Mouse (Mus musculus): ENCODE measurements at regions not wholly inside any gene's neighbourhood (a gene's known extent, or its start where the extent isn't known, plus 50 kb on each side); places are given as distances from the start of the nearest gene placed in this dataset.

- no peak overlapping the region for H3K4me2 ChIP-seq (ENCODE audit: low read depth, low read length)
- H3K36me3 ChIP-seq (replicated peaks; ENCODE audit: insufficient read depth, low read length), result no peaks in the 10 kb centered on the region
- H3K27me3 ChIP-seq (ENCODE audit: insufficient read depth, low read length), result no peaks in the 10 kb centered on the region
- H3K27ac ChIP-seq (ENCODE audit: low read depth), result no peak overlapping the region
- H3K4me1 ChIP-seq (ENCODE audit: insufficient read depth), result no peaks in the 10 kb centered on the region
- no peak overlapping the region for H3K9ac ChIP-seq (replicated peaks)
- 53% methylated on average over 7 of the region's 7 CpGs for WGBS (ENCODE audit: insufficient replicate concordance)
- ATAC-seq (no peak), DNase-seq (no peak)
- no peak overlapping the region for H3K4me3 ChIP-seq (ENCODE audit: low read depth, low read length)
- no peaks in the 10 kb centered on the region for H3K9me3 ChIP-seq (ENCODE audit: low read length)
- TF ChIP-seq CTCF (IDR thresholded peaks at IDR 0.05; ENCODE audit: low read depth) (no peak), EP300 (IDR thresholded peaks at IDR 0.05; ENCODE audit: low read depth) (no peak)
Observed at GRCm38 (mm10) chr10:70713306-70713705, 57.5 kb upstream of the Phyhipl start.

- ATAC-seq, result no peak
- WGBS (ENCODE audit: insufficient replicate concordance), result 57% methylated on average over 3 of the region's 3 CpGs
- Histone ChIP-seq H3K4me2 (ENCODE audit: low read depth, low read length) (no peak overlapping the region), H3K4me3 (ENCODE audit: low read depth, low read length) (no peak overlapping the region), H3K4me1 (ENCODE audit: insufficient read depth) (no peaks in the 10 kb centered on the region), H3K36me3 (replicated peaks; ENCODE audit: insufficient read depth, low read length) (no peaks in the 10 kb centered on the region), H3K9ac (replicated peaks) (no peak overlapping the region), H3K9me3 (ENCODE audit: low read length) (no peaks in the 10 kb centered on the region), H3K27me3 (ENCODE audit: insufficient read depth, low read length) (no peaks in the 10 kb centered on the region), H3K27ac (ENCODE audit: low read depth) (no peak overlapping the region)
- no peak for DNase-seq
- no peak for TF ChIP-seq CTCF (IDR thresholded peaks at IDR 0.05; ENCODE audit: low read depth)
- TF ChIP-seq EP300 (IDR thresholded peaks at IDR 0.05; ENCODE audit: low read depth), result no peak
Observed at GRCm38 (mm10) chr10:70708806-70709205, 53.0 kb upstream of the Phyhipl start.
